15 mouse cellular contexts compared by ENCODE assay signal in genomic region chr6:15299279-15299678, GRCm38 (mm10).
DNase-seq lines count a peak whose midpoint lies in the region; ATAC-seq and TF ChIP-seq lines count a peak whose summit lies in the region.
"Had no signal": no experiment of that assay in that cellular context is flagged by ENCODE, and none has a peak within 500 bp of the region (broad histone marks: within the 10 kb centered on the region; RNA-seq: fewer than 3 reads in every experiment).

No protein-coding gene starts in this region.

- no peak overlapping the region for H3K27ac ChIP-seq in cerebellum, adult 2 months (ENCODE audit: insufficient read depth, low read length)
- no peak overlapping the region for H3K27ac ChIP-seq in kidney, embryonic 16.5 days (ENCODE audit: low read length)
- H3K27ac ChIP-seq in kidney, embryonic 14.5 days (ENCODE audit: low read depth, low read length), result no peak overlapping the region
- H3K27ac ChIP-seq in midbrain, embryonic 13.5 days, result no peak overlapping the region
- H3K27ac ChIP-seq in midbrain, embryonic 10.5 days (replicated peaks), result no peak overlapping the region
- H3K27ac ChIP-seq in midbrain, embryonic 16.5 days (ENCODE audit: low read length), result no peak overlapping the region
- H3K27ac ChIP-seq: embryonic facial prominence, embryonic 13.5 days; limb, embryonic 12.5 days; stomach, embryonic 15.5 days had no signal

- no peaks in the 10 kb centered on the region for H3K36me3 ChIP-seq in kidney, embryonic 16.5 days (ENCODE audit: insufficient read depth, low read length)
- no peaks in the 10 kb centered on the region for H3K36me3 ChIP-seq in kidney, embryonic 14.5 days (ENCODE audit: control insufficient read depth, insufficient read depth, low read length)
- H3K36me3 ChIP-seq in midbrain, embryonic 13.5 days, result no peaks in the 10 kb centered on the region
- H3K36me3 ChIP-seq in midbrain, embryonic 10.5 days, result no peaks in the 10 kb centered on the region
- H3K36me3 ChIP-seq in midbrain, embryonic 16.5 days (ENCODE audit: control insufficient read depth, insufficient read depth, low read length), result no peaks in the 10 kb centered on the region
- H3K36me3 ChIP-seq: embryonic facial prominence, embryonic 13.5 days; G1E; limb, embryonic 12.5 days; stomach, embryonic 15.5 days had no signal

- H3K4me3 ChIP-seq in cerebellum, adult 2 months (replicated peaks; ENCODE audit: insufficient read depth, low read depth, low read length), result no peak overlapping the region
- no peak overlapping the region for H3K4me3 ChIP-seq in kidney, embryonic 16.5 days (ENCODE audit: low read length)
- no peak overlapping the region for H3K4me3 ChIP-seq in kidney, embryonic 14.5 days (ENCODE audit: low read length)
- H3K4me3 ChIP-seq in midbrain, embryonic 13.5 days (replicated peaks), result no peak overlapping the region
- H3K4me3 ChIP-seq in midbrain, embryonic 10.5 days, result no peak overlapping the region
- H3K4me3 ChIP-seq in midbrain, embryonic 16.5 days (ENCODE audit: low read depth, low read length), result no peak overlapping the region
- H3K4me3 ChIP-seq: embryonic facial prominence, embryonic 13.5 days; limb, embryonic 12.5 days; stomach, embryonic 15.5 days had no signal

- peak; percentile 21 to 43 for DNase-seq in cerebellum, postnatal 25 days
- no peak for DNase-seq in cerebellum, adult 2 months
- DNase-seq in midbrain, embryonic 10.5 days (ENCODE audit: low spot score), result no peak
- no peak for DNase-seq in layer of hippocampus, postnatal 14 days (ENCODE audit: low spot score in 2 of 2)
- DNase-seq: layer of hippocampus, postnatal 36 days; lung, adult 2 months had no signal

- no peak overlapping the region for H3K9ac ChIP-seq in kidney, embryonic 16.5 days (replicated peaks; ENCODE audit: low read length)
- H3K9ac ChIP-seq in kidney, embryonic 14.5 days (ENCODE audit: low read depth, low read length), result no peak overlapping the region
- H3K9ac ChIP-seq in midbrain, embryonic 13.5 days (replicated peaks), result no peak overlapping the region
- H3K9ac ChIP-seq in midbrain, embryonic 16.5 days (ENCODE audit: low read depth, low read length), result no peak overlapping the region
- H3K9ac ChIP-seq: embryonic facial prominence, embryonic 13.5 days; limb, embryonic 12.5 days; stomach, embryonic 15.5 days had no signal

- ATAC-seq in kidney, embryonic 16.5 days (ENCODE audit: low FRiP score, low TSS enrichment), result peak; percentile 70; the same call in 1 of the 2 replicates
- ATAC-seq in kidney, embryonic 14.5 days (ENCODE audit: low FRiP score, low TSS enrichment), result no peak
- ATAC-seq in midbrain, embryonic 13.5 days, result 0 out of 2 replicates have a peak, but pooled peaks have one; percentile 4
- peak; percentile 51; the same call in 1 of the 2 replicates for ATAC-seq in midbrain, embryonic 16.5 days
- ATAC-seq: inflammation-experienced regulatory T-cells, adult 6 months had no signal

- no peak for TF ChIP-seq POLR2A in cerebellum, adult 2 months (IDR thresholded peaks at IDR 0.05; ENCODE audit: borderline replicate concordance, insufficient read depth, low read length)

- H3K27me3 ChIP-seq in cerebellum, adult 2 months (ENCODE audit: control insufficient read depth, insufficient read depth, low read length), result no peaks in the 10 kb centered on the region
- no peaks in the 10 kb centered on the region for H3K27me3 ChIP-seq in kidney, embryonic 16.5 days (ENCODE audit: insufficient read depth, low read length)
- no peaks in the 10 kb centered on the region for H3K27me3 ChIP-seq in kidney, embryonic 14.5 days (ENCODE audit: control insufficient read depth, insufficient read depth, low read length)
- no peaks in the 10 kb centered on the region for H3K27me3 ChIP-seq in midbrain, embryonic 13.5 days
- no peaks in the 10 kb centered on the region for H3K27me3 ChIP-seq in midbrain, embryonic 10.5 days (ENCODE audit: low read depth, poor library complexity, severe bottlenecking)
- no peaks in the 10 kb centered on the region for H3K27me3 ChIP-seq in midbrain, embryonic 16.5 days (ENCODE audit: control insufficient read depth, insufficient read depth, low read depth, low read length)
- H3K27me3 ChIP-seq: embryonic facial prominence, embryonic 13.5 days; limb, embryonic 12.5 days; stomach, embryonic 15.5 days had no signal

- H3K4me2 ChIP-seq in kidney, embryonic 16.5 days (replicated peaks; ENCODE audit: low read depth, low read length), result no peak overlapping the region
- no peak overlapping the region for H3K4me2 ChIP-seq in kidney, embryonic 14.5 days (replicated peaks; ENCODE audit: low read depth, low read length)
- H3K4me2 ChIP-seq in midbrain, embryonic 13.5 days (replicated peaks), result no peak overlapping the region
- no peak overlapping the region for H3K4me2 ChIP-seq in midbrain, embryonic 16.5 days (ENCODE audit: low read length)
- H3K4me2 ChIP-seq: embryonic facial prominence, embryonic 13.5 days; limb, embryonic 12.5 days; stomach, embryonic 15.5 days had no signal

- TF ChIP-seq CTCF in cerebellum, adult 2 months (IDR thresholded peaks at IDR 0.05; ENCODE audit: borderline replicate concordance, insufficient read depth, low read depth, low read length), result no peak

- H3K4me1 ChIP-seq in cerebellum, adult 2 months (ENCODE audit: control insufficient read depth, insufficient read depth, low read length), result no peaks in the 10 kb centered on the region
- H3K4me1 ChIP-seq in kidney, embryonic 16.5 days (ENCODE audit: insufficient read depth, low read length), result no peaks in the 10 kb centered on the region
- no peaks in the 10 kb centered on the region for H3K4me1 ChIP-seq in kidney, embryonic 14.5 days (ENCODE audit: control insufficient read depth, insufficient read depth, low read length)
- H3K4me1 ChIP-seq in midbrain, embryonic 13.5 days (replicated peaks), result no peaks in the 10 kb centered on the region
- no peaks in the 10 kb centered on the region for H3K4me1 ChIP-seq in midbrain, embryonic 10.5 days
- H3K4me1 ChIP-seq in midbrain, embryonic 16.5 days (ENCODE audit: control insufficient read depth, insufficient read depth, low read length), result no peaks in the 10 kb centered on the region
- H3K4me1 ChIP-seq: embryonic facial prominence, embryonic 13.5 days; limb, embryonic 12.5 days; stomach, embryonic 15.5 days had no signal

- WGBS in cerebellum, adult 2 months, result 0% methylated on average over 1 of the region's 1 CpGs
- WGBS in kidney, embryonic 16.5 days, result 43% methylated on average over 1 of the region's 1 CpGs
- WGBS in kidney, embryonic 14.5 days, result 41% methylated on average over 1 of the region's 1 CpGs
- WGBS in midbrain, embryonic 13.5 days, result 25% methylated on average over 1 of the region's 1 CpGs
- 55% methylated on average over 1 of the region's 1 CpGs for WGBS in midbrain, embryonic 10.5 days
- WGBS in midbrain, embryonic 16.5 days, result 42% methylated on average over 1 of the region's 1 CpGs

- no peaks in the 10 kb centered on the region for H3K9me3 ChIP-seq in kidney, embryonic 16.5 days (ENCODE audit: low read length)
- no peaks in the 10 kb centered on the region for H3K9me3 ChIP-seq in kidney, embryonic 14.5 days (ENCODE audit: control insufficient read depth, low read length)
- H3K9me3 ChIP-seq in midbrain, embryonic 13.5 days, result no peaks in the 10 kb centered on the region
- no peaks in the 10 kb centered on the region for H3K9me3 ChIP-seq in midbrain, embryonic 10.5 days (replicated peaks)
- no peaks in the 10 kb centered on the region for H3K9me3 ChIP-seq in midbrain, embryonic 16.5 days (replicated peaks; ENCODE audit: control insufficient read depth, low read length, poor library complexity, severe bottlenecking)
- H3K9me3 ChIP-seq: embryonic facial prominence, embryonic 13.5 days; G1E; limb, embryonic 12.5 days; stomach, embryonic 15.5 days had no signal

Comparison
In these comparisons a context has a peak if more than half of its experiments do, and no peak if none do; other contexts are left out.
1. DNase-seq: peak in cerebellum, postnatal 25 days (2 of 2); none in cerebellum, adult 2 months (0 of 2), midbrain, embryonic 10.5 days (single experiment) and layer of hippocampus, postnatal 14 days (0 of 2).